Mouse (Mus musculus) myocyte (in vitro differentiated cells): ENCODE data around the gene 6430548M08Rik. TPM values are rescaled to one million over a fixed set of nuclear protein-coding genes. Genes with fewer than 3 reads are reported as not detected.

Experiments
- H3K27me3 ChIP-seq: one replicate; pipeline ENCODE4 v1.6.1; 2011; ENCODE audit not compliant: control insufficient read depth, insufficient read depth, insufficient read length
- H3K36me3 ChIP-seq: one replicate; pipeline ENCODE4 v1.6.1; 2011; ENCODE audit not compliant: control insufficient read depth, insufficient read depth
- H3K4me2 ChIP-seq: one replicate; pipeline ENCODE4 v1.6.1; 2011; ENCODE audit warnings: low read depth, control low read depth
- H3K4me3 ChIP-seq: one replicate; pipeline ENCODE4 v1.5.1; 2011; ENCODE audit warnings: mild to moderate bottlenecking, control low read depth, moderate library complexity
- H3K79me2 ChIP-seq: one replicate; pipeline ENCODE4 v1.6.1; 2011; ENCODE audit not compliant: control insufficient read depth, insufficient read depth
- H3ac ChIP-seq: one replicate; pipeline ENCODE4 v1.6.1; 2011; ENCODE audit not compliant: control insufficient read depth, insufficient read length
- CEBPB ChIP-seq: IDR thresholded peaks from 2 replicates; pipeline ENCODE4 v1.6.1; 2011; ENCODE audit warnings: mild to moderate bottlenecking, moderate library complexity; ENCODE audit not compliant: poor library complexity, insufficient read depth, severe bottlenecking
- E2F4 ChIP-seq: IDR thresholded peaks from one replicate; pipeline ENCODE4 v1.6.1; 2011; ENCODE audit warnings: mild to moderate bottlenecking, control low read depth, moderate library complexity; ENCODE audit not compliant: insufficient read depth
- MAX ChIP-seq: IDR thresholded peaks from one replicate; pipeline ENCODE4 v1.6.1; 2011; ENCODE audit warnings: low read depth, mild to moderate bottlenecking, control low read depth
- MYOD1 ChIP-seq, 3 experiments: IDR thresholded peaks; one replicate each; pipeline ENCODE4 v1.6.1; 2011; ENCODE audit warnings: control low read depth in 2 of 3, low read depth in 2 of 3, mild to moderate bottlenecking in 2 of 3, moderate library complexity in 1 of 3; ENCODE audit not compliant: insufficient read length in 2 of 3, control insufficient read depth in 1 of 3
- MYOG ChIP-seq, 3 experiments: IDR thresholded peaks; one replicate each; pipeline ENCODE4 v1.6.1; 2011; ENCODE audit warnings: control low read depth in 2 of 3, low read depth in 2 of 3, mild to moderate bottlenecking in 2 of 3; ENCODE audit not compliant: insufficient read length in 2 of 3, control insufficient read depth in 1 of 3, insufficient read depth in 1 of 3
- POLR2A ChIP-seq: IDR thresholded peaks from one replicate; pipeline ENCODE4 v1.6.1; 2011; ENCODE audit warnings: low read depth, mild to moderate bottlenecking, control low read depth, moderate library complexity; ENCODE audit not compliant: insufficient read length
- POLR2AphosphoS2 ChIP-seq: IDR thresholded peaks from one replicate; pipeline ENCODE4 v1.6.1; 2011; ENCODE audit warnings: low read depth, control low read depth; ENCODE audit not compliant: insufficient read length
- REST ChIP-seq: IDR thresholded peaks from one replicate; pipeline ENCODE4 v1.6.1; 2011; ENCODE audit warnings: mild to moderate bottlenecking, control low read depth, moderate library complexity; ENCODE audit not compliant: insufficient read depth, insufficient read length
- SRF ChIP-seq: IDR thresholded peaks from one replicate; pipeline ENCODE4 v1.6.1; 2011; ENCODE audit warnings: low read depth; ENCODE audit not compliant: control insufficient read depth, insufficient read length
- TCF12 ChIP-seq: IDR thresholded peaks from one replicate; pipeline ENCODE4 v1.6.1; 2011; ENCODE audit warnings: mild to moderate bottlenecking, control low read depth; ENCODE audit not compliant: poor library complexity, insufficient read depth, severe bottlenecking
- TCF3 ChIP-seq: IDR thresholded peaks from one replicate; pipeline ENCODE4 v1.6.1; 2011; ENCODE audit warnings: low read depth, control low read depth; ENCODE audit not compliant: insufficient read length
- USF1 ChIP-seq: IDR thresholded peaks from one replicate; pipeline ENCODE4 v1.6.1; 2011; ENCODE audit warnings: low read depth, mild to moderate bottlenecking, control low read depth, moderate library complexity
- polyA plus RNA-seq: library from polyadenylated mRNA; unstranded; fragments of >200 nt; fragmentation: generic; extraction: Trizol; gene quantifications from one replicate; pipeline ENCODE4 v1.2.1, GENCODE M21; 2012; ENCODE audit warnings: missing spikeins

6430548M08Rik gene
- polyA plus RNA-seq, 1 experiment, result 9.4 TPM

DNA sequence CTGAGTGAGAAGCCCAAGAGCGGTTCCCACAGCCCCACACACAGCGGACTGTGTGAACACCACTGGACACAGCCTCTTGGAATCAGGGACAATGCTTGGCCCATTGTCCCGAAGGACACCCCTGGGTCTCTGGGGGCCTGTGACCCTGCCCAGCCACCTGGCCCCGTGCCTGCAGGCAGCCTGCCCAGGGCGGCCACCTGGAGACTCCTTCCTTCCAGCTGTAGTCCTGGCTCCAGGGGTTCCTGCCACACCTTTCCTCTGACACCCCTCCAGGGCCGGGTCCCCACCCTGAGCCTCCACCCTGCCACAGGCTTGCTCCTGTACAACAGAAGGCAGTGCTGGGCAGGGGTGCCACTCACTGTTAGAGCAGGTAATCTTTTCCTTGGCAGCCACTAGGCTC is 74.6 kb downstream of the 6430548M08Rik start:
- no peak overlapping the region for H3K4me3 ChIP-seq
- H3K4me2 ChIP-seq, result no peak overlapping the region
- no peak for TF ChIP-seq TCF12
- H3K27me3 ChIP-seq, result no peaks in the 10 kb centered on the region
- H3K36me3 ChIP-seq, result no peaks in the 10 kb centered on the region
- H3ac ChIP-seq, result no peak overlapping the region
- no peaks in the 10 kb centered on the region for H3K79me2 ChIP-seq

GRCm38 (mm10) chr8:120189440-120189839 is 75.5 kb downstream of the 6430548M08Rik start:
- no peak overlapping the region for H3K4me2 ChIP-seq
- H3K36me3 ChIP-seq, result no peaks in the 10 kb centered on the region
- H3K79me2 ChIP-seq, result no peaks in the 10 kb centered on the region
- no peaks in the 10 kb centered on the region for H3K27me3 ChIP-seq
- no peak overlapping the region for H3K4me3 ChIP-seq
- TF ChIP-seq TCF3, result no peak
- TF ChIP-seq CEBPB, result no peak
- no peak for TF ChIP-seq SRF
- TF ChIP-seq MAX, result no peak
- no peak for TF ChIP-seq POLR2A
- no peak for TF ChIP-seq POLR2AphosphoS2
- no peak for TF ChIP-seq MYOG (IDR thresholded peaks at IDR 0.05; ENCODE audit: control insufficient read depth in 1 of 3, insufficient read depth in 1 of 3, insufficient read length in 2 of 3, low read depth in 2 of 3)
- no peak for TF ChIP-seq MYOD1 (IDR thresholded peaks at IDR 0.05; ENCODE audit: control insufficient read depth in 1 of 3, insufficient read length in 2 of 3, low read depth in 2 of 3)
- no peak for TF ChIP-seq TCF12
- TF ChIP-seq REST, result no peak
- no peak for TF ChIP-seq USF1
- TF ChIP-seq E2F4, result no peak
- H3ac ChIP-seq, result no peak overlapping the region

DNA sequence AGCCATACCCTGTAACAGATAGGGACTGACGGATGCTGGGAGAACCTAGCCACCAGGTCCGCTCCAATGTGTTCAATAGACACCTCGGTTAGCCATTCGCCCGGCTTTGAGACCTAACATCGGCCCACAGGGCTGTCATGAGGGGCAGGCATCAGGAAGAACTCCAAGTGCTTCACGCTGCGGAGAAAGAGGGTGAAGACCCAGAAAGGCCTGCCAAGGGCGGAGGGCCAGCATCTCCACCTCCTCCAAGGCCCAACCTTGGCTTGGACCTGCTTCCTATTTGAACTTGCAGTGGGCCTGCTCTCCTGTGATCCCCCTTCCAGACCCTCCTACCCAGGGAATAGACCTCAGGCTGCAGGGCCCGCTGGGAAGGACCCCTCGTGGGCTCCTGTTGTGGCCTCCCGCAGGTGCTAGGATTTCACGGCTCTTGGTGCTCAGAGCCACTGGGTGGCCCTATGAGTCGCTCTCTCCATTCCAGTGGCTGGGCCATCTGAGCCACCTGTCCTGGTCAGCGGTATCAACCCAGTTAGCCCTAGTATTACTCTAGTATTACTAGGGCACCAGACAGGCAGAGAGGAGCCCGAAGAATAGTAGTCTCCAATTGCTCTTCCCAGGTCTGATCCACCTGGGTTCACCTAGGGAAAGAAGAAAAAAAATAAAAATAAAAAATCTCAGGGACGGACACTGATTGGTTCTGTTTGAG is 76.3 kb downstream of the 6430548M08Rik start:
- no peak overlapping the region for H3ac ChIP-seq
- H3K27me3 ChIP-seq, result no peaks in the 10 kb centered on the region
- H3K4me2 ChIP-seq, result peak overlapping the region; percentile 12
- H3K4me3 ChIP-seq, result no peak overlapping the region
- TF ChIP-seq E2F4 (no peak), MYOD1 (IDR thresholded peaks at IDR 0.05; ENCODE audit: control insufficient read depth in 1 of 3, insufficient read length in 2 of 3, low read depth in 2 of 3) (peak in 1 of 3 experiments; percentile 27), POLR2A (no peak), MYOG (IDR thresholded peaks at IDR 0.05; ENCODE audit: control insufficient read depth in 1 of 3, insufficient read depth in 1 of 3, insufficient read length in 2 of 3, low read depth in 2 of 3) (peak in 1 of 3 experiments; percentile 35), MAX (no peak), SRF (no peak), CEBPB (no peak), USF1 (no peak), TCF3 (no peak), REST (no peak), POLR2AphosphoS2 (no peak), TCF12 (no peak)
- H3K36me3 ChIP-seq, result no peaks in the 10 kb centered on the region
- H3K79me2 ChIP-seq, result no peaks in the 10 kb centered on the region

DNA sequence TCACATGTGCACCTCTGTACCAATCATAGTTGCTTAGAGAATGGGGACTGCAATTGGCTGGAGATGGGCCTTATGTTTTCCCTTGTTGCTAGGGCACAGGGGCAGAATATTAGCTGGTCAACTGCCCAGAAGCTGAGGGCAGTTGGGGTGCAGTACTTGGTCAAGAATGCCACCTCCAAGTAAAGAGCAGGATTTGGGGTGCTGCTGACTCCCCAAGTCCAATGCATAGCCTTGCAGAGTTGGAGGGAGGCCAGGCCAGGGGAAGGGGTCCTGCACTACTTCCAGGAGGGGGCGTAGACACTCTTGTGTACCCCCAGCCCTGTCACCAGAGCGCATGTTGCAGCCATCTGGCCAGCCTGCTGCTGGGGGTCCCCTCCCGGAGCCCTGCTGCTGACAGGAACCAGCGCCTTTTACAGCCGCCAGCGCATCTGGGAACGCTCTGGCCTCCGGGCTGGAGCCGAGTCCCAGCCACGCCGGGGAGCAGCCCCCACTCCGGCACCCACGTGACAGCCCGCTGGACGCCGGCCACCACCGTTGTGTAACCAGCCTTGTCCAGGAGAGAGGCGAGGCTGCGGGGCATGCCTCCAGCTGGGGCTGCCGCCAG is 77.0 kb downstream of the 6430548M08Rik start:
- TF ChIP-seq MYOD1 (IDR thresholded peaks at IDR 0.05; ENCODE audit: control insufficient read depth in 1 of 3, insufficient read length in 2 of 3, low read depth in 2 of 3) (no peak), TCF3 (no peak), CEBPB (peak; percentile 34; the same call in 1 of the 2 replicates), SRF (no peak), E2F4 (no peak), POLR2A (no peak), MYOG (IDR thresholded peaks at IDR 0.05; ENCODE audit: control insufficient read depth in 1 of 3, insufficient read depth in 1 of 3, insufficient read length in 2 of 3, low read depth in 2 of 3) (peak in 1 of 3 experiments; percentile 3), REST (no peak), TCF12 (no peak), POLR2AphosphoS2 (no peak), MAX (no peak), USF1 (peak; percentile 92)
- Histone ChIP-seq H3K27me3 (no peaks in the 10 kb centered on the region), H3K4me2 (peak overlapping the region; percentile 66), H3K36me3 (no peaks in the 10 kb centered on the region), H3K79me2 (no peaks in the 10 kb centered on the region), H3ac (no peak overlapping the region), H3K4me3 (no peak overlapping the region)

DNA sequence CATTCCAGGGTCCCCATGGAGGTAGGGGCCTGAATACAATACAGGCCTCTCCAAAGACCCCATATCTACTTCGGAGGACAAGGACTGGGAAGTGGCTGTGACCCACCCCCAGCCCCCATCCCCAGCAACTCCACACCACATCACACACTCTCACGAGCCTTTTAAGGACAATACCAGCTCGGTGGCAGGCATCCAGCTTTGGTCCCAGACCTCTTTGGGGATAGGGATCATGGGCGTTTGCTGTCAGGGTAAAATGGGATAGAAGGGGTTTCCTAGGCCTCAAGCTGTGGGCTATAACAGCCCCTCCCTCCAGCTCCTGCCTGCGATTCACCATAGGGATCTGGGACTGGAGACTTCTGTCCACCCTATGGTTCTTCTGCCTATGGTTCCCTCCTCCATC is 77.7 kb downstream of the 6430548M08Rik start:
- Histone ChIP-seq H3K4me2 (no peak overlapping the region), H3K36me3 (no peaks in the 10 kb centered on the region), H3K79me2 (no peaks in the 10 kb centered on the region), H3K27me3 (no peaks in the 10 kb centered on the region), H3ac (no peak overlapping the region), H3K4me3 (no peak overlapping the region)
- no peak for TF ChIP-seq SRF
